Mouse (Mus musculus) ES-E14 (cell line): ENCODE results near the gene Fbxo7.

Experiments used
- ZC3H11A ChIP-seq: IDR thresholded peaks from 2 replicates; pipeline ENCODE4 v1.6.1; 2012; ENCODE audit warnings: low read depth, mild to moderate bottlenecking, inconsistent platforms, low read length, borderline replicate concordance
- ZNF384 ChIP-seq: IDR thresholded peaks from 2 replicates; pipeline ENCODE4 v1.6.1; 2012; ENCODE audit warnings: low read depth, low read length, inconsistent platforms

- TF ChIP-seq ZC3H11A (no peak), ZNF384 (no peak)
These were observed 27.9 kb upstream of the Fbxo7 start for GRCm38 (mm10) chr10:85993836-85994235.
